Mouse (Mus musculus) urinary bladder, postnatal 4 days (tissue): ENCODE measurements around the gene Dnah1.
A peak's percentile ranks its signal among the peaks of the same experiment; 100 is the strongest.

Experiments
- DNase-seq, 2 experiments: peaks; one replicate each; pipeline ENCODE4 v3.0.0; 2021 to 2022; ENCODE audit warnings: low spot score in 2 of 2

Dnah1 gene

DNA sequence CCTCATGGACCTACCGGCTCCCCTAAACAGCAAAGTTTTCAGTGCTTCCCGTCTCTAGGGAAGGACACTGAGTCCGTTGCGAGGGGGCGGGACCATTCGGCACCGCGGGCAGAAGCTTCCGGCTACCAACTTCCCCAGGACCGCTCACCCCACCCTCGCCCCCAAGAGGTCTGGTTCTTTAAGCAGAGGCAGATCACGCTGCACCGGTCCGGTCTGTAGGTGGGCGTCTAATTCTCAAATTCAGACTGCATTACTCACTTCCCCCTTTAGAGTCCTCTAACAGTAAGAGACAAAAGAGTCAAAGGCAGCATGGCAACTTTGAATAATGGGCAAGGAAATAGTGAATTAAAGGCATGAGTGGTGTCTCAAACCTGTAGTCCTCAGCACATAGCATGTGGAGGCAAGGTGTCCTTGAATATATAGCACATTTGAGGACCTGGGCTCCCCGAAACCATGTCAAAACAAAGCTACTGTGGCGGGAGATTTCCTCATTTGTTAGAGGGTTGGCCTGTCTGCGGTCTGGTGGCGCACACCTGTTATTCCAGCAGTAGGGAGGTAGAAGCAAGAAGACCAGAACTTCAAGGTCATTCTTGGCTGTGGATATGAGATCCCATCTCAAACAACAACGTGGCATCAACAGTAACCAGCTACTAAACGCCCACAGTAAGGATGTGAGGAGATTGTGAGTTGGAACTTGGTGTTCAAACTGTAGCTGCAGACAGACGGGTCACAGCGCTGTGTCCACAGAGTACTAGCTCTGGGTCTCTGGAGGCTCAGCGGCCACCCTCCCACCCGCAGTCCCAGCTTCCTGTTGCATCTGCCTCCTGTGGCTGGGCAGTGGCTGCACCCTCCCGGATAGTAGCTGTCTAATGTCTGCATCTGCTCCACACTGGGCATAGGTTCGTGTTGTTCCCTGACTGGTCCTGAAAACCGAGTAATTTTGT, at the start of gene Dnah1:
Gene Dnah1 (minus strand): TSS at position 48 of the 944 bp plus-strand sequence.
- peak; percentile 33 to 62 for DNase-seq

DNA sequence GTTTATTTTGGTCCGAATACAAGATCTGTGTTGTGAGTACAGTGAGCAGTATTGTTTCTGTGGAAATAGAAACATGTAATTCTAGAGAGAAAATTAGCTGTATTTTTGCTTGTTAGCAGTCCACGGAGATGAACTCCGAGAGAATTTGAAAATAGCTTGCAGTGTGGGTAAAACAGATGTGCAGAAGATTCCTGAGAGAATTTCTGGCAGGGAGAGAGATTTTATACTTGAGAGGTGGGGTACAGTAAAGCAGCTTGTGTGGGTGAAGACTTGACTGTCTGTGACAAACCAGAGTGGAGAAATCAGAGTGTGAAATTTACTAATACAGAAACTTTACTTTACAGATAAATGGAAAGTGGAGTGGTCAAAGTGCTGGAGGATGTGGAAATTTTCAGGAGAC, 45.7 kb upstream of the Dnah1 start:
- DNase-seq: no peak

GRCm38 (mm10) chr14:31367951-31368350, 44.3 kb upstream of the Dnah1 start:
- DNase-seq: no peak

GRCm38 (mm10) chr14:31365350-31365749, 41.7 kb upstream of the Dnah1 start:
- no peak for DNase-seq

DNA sequence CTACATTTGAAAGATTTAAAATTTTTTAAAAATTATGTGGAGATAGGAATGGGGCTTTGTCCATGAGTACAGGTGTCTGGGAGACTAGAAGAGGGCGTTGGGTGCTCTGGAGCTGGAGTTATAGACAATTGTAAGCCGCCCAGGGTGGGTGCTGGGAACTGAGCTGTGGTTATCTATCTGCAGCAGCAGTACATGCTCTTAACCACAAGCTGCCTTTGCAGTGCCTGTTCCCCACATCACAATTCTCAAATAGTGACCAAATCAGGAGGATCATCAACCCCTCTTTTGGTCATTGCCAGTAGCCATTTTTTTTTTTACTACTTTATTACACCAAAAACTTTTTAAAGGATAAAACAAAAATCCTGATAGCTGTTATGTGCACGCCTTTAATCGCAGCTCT, 40.9 kb upstream of the Dnah1 start:
- no peak for DNase-seq

DNA sequence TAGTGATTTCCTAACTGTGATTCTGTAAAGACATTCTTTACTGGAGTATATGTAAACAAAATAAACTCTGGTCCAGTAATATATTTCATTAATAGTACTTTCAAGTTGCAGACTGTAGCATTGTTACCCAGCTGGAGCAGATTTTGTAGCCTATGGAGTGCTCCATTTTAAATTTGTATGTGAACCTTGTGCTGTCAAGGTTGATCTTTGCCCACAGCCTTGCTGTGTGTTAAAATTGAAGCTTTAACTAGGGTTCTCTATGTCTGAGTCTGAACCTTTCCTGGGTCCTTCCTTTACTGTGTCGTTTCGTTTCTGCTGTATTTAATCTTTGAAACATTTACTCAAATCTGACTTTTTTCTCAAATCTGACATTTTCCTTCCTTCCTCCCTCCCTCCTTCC, 38.5 kb upstream of the Dnah1 start:
- no peak for DNase-seq

- no peak for DNase-seq
Measured at GRCm38 (mm10) chr14:31345367-31345766, 21.7 kb upstream of the Dnah1 start.

DNA sequence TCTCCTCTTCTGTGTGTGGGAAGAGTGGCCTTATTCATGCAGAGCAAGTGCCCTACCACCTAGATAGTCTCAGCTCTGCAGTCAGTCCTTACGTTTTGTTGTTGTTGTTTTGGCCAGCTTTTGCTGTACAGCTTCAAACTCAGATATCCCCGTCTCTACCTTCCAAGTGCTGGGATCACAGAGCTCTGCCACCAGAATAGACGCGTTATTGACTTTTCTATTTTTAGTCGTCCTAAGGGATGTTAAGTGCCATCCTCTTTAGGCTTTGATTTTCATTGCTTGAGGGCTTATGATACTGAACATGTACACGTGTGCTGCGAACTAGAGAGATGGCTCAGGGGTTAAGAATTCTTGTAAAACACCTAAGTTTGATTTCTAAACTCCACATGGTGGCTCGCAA, 19.5 kb upstream of the Dnah1 start:
- no peak for DNase-seq

DNA sequence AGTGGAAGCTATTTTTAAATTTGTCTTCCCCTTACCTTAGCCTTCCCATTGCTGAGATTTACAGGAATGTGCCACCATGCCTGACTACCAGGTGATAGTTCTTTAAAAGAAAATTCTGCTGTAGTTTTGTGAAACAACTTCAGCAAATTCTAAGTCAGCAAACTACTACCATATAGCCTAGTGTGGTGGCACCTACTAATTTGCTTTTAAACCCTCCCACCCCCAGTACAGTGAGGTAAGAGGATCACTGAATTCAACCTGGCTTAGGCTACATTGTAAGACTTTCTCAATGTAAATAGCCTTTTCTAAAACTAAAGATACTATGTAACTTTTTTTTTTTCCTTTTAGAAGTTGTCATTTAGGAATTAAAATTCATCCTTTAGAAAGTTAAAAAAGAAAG, 14.3 kb upstream of the Dnah1 start:
- no peak for DNase-seq

DNA sequence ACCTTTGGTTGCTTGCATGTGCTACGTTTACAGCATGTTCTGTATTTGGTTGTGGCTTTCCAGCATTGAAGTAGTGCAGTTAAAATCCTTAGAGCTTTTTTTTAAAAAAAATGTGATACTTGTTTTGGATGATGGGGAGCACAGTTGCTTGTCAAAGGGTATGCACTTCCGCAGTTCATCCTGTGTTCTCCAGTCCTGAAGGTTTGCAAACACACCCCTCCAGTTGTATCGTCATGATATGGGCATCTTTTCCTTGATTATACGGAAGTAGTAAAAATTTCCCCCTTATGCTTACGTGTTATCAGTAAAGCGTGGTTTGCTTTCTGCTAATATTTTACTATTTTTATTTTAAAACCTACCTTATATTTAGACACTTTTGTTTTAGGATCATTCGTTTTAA, 13.7 kb upstream of the Dnah1 start:
- no peak for DNase-seq

GRCm38 (mm10) chr14:31336369-31337155, 12.9 kb upstream of the Dnah1 start, which contains the start of gene Capn7:
Gene Capn7, plus strand, starts transcription at chr14:31336638.
- DNase-seq: peak; percentile 97 to 99

DNA sequence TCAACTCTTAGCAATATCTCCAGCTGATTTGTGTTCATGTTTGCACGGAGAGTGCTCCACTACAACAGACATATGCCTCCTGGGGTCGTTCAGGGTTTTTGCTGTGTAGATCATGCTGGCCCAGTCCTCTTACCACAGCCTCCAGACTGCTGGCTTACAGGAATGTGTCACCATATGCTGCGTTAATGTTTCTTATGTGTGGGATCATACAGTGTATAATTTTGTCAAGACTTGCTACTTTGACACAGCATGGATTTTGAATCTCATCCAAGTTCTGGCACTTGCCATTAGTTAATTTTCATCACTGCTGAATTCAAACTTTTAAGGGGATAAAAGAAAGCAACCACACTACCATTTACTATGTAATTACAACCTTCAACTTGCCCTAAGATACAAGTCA, 12.1 kb upstream of the Dnah1 start:
- DNase-seq: no peak

- DNase-seq: no peak
Measured at GRCm38 (mm10) chr14:31330957-31331356, 7.3 kb upstream of the Dnah1 start.

DNA sequence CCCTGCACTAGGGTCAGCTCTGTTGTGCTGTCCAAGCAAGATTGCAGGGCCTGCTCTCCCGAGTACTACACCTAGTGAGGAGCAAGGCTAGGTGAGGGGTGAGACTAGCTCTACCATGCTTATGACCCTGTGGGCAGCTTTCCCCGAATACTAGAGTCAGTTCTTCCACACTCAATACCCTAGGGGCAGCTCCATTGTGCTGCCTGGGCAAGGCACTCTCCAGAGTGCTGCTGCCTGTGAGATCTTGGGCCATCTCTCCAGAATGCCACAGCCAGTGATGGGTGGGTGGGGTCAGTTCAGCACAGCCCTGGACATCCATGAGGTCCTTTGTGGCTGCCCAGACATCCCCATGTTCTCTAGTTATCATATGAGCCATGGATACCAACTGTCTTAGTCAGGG, 6.0 kb upstream of the Dnah1 start:
- DNase-seq: no peak

- DNase-seq: peak in 1 of 2 experiments; percentile 2
Measured at GRCm38 (mm10) chr14:31327681-31328080, 4.0 kb upstream of the Dnah1 start.

DNA sequence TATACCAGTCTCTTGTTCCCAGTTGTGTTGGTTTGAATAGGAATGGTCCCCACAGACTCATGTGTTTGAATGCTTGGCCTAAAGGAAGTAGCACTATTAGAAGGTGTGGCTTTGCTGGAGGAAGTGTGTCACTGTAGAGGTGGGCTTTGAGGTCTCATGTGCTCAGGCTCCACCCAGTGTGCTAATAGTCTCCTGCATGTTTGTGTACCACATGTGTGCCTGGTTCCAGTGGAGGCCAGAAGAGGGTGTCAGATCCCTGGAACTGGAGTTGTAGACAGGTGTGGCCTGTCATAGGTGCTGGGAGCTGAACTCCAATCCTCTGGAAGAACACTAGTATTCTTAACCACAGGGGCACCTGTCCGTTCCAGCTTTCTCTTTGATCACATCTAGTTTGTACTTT, 3.5 kb upstream of the Dnah1 start:
- peak in 1 of 2 experiments; percentile 20 for DNase-seq

DNA sequence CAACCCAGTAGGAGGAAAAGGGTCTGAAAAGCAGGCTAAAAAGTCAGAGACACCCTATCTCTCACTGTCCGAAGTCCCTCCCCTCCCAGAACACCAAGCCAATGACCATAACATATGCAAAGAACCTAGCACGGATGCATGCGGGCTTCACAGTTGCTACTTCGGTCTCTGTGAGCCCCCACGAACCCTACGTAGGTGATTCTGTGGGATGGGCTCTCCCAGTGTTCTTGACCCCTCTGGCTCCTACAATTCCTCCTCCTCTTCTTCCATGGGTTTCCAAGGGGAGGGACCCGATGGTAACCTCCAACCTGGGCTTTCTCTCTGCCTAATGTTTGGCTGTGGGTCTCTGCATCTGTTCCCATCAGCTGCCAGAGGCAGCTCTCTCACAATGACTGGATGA, 3.1 kb upstream of the Dnah1 start:
- DNase-seq: peak in 1 of 2 experiments; percentile 20

GRCm38 (mm10) chr14:31325551-31325950, 1.9 kb upstream of the Dnah1 start:
- peak in 1 of 2 experiments; percentile 51 for DNase-seq

- DNase-seq: peak in 1 of 2 experiments; percentile 35
Measured at GRCm38 (mm10) chr14:31324851-31325250, 1.2 kb upstream of the Dnah1 start.

DNA sequence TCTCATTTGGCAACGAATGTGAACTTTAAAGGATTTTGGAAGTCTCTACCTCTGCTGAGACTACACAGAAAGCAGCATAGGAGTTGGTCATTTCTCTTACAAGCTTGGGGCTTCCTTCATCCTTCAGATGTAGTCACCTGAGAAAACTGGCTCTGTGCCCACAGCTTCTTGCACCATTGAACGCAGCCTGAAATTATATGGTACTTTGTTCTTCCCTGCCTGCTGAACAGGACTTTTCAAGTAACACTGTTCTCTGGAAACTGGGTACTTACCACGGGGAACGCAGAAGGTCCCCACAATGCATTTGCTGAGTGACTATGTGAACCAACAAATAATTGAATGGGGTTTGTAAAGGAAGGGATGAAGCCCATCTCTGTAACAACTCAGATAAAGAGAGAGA, 507 bp downstream of the Dnah1 start:
- peak in 1 of 2 experiments; percentile 35 for DNase-seq

DNA sequence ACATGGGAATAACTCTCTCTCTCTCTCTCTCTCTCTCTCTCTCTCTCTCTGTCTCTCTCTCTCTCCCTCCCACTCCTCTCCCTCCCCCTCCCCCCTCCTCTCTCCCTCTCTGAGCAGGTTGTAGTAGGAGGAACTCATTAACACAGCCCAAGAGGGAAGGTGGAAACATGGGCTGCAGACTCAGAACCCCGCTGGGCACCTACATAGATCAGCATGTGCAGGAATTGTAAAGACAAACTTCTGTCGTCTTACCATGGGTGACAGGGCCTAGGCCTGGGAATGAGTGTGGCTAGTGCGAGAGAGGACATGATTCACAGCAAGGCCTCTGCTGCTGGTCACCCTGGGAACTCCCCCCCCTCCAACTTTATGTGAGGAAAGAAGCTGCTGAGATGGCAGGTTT, 1.5 kb downstream of the Dnah1 start:
- DNase-seq: peak in 1 of 2 experiments; percentile 25

DNA sequence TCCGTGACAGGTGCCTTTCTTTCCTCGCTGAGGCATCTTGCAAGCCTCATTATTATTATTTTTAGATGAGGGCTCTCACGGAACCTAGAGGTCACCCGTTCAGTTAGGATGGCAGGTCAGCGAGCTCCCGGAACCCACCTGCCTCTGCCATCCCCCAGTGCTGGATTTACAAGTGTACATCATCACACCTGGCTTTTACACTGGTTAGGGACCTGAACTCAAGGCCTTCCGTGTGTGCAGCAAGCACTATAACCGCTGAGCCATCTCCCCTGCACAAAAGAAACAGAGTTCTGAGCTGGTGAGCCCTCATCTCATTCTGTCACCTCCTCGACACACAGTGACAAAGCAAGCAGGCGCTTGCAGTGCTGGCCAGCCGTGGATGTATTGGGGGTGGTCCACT, 2.5 kb downstream of the Dnah1 start:
- peak in 1 of 2 experiments; percentile 13 for DNase-seq

DNA sequence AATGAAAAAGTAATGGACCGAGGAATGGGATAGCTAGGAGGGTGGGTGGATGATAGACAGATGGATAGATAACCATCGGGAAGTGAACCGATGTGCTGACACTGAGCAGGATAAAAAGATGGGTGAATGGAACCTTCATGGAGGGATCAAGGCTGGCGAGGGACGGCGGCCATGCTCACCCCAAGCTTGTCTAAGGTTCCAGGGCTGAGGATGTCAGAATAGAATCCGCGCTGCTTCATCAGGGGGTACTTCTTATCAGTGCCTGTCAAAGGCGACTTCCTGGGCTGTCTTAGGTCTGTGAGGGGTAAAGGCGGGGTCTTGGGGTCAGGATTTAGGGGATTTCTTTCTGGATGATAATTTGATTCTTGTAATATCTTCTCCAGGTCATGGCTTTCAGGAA, 4.2 kb downstream of the Dnah1 start:
- DNase-seq: no peak
